Mouse (Mus musculus): Measurements from ENCODE around the gene Pax6.

Gene Pax6

GRCm38 (mm10) chr2:105668271-105669270, at the start of gene Pax6:
TSS of gene Pax6 (plus strand) at chr2:105668900.
- no peak for DNase-seq

GRCm38 (mm10) chr2:105648933-105649332, 19.8 kb upstream of the Pax6 start:
- no peak for DNase-seq

GRCm38 (mm10) chr2:105656456-105656855, 12.2 kb upstream of the Pax6 start:
- DNase-seq, result no peak

- no peak for DNase-seq
Observed at GRCm38 (mm10) chr2:105659350-105659749, 9.3 kb upstream of the Pax6 start.

GRCm38 (mm10) chr2:105659926-105660873, 8.5 kb upstream of the Pax6 start:
- no peak for DNase-seq

GRCm38 (mm10) chr2:105660874-105661622, 7.7 kb upstream of the Pax6 start:
- no peak for DNase-seq

- no peak for DNase-seq
Observed at GRCm38 (mm10) chr2:105661623-105662066, 7.1 kb upstream of the Pax6 start.

GRCm38 (mm10) chr2:105662121-105662520, 6.6 kb upstream of the Pax6 start:
- no peak for DNase-seq

- DNase-seq, result no peak
Observed at GRCm38 (mm10) chr2:105662606-105663005, 6.1 kb upstream of the Pax6 start.

GRCm38 (mm10) chr2:105663101-105663511, 5.6 kb upstream of the Pax6 start:
- DNase-seq, result no peak

GRCm38 (mm10) chr2:105664996-105665395, 3.7 kb upstream of the Pax6 start:
- no peak for DNase-seq

- no peak for DNase-seq
Observed at GRCm38 (mm10) chr2:105665491-105666250, 3.0 kb upstream of the Pax6 start.

- no peak for DNase-seq
Observed at GRCm38 (mm10) chr2:105666331-105666730, 2.4 kb upstream of the Pax6 start.

- no peak for DNase-seq
Observed at GRCm38 (mm10) chr2:105666763-105667625, 1.7 kb upstream of the Pax6 start.

- DNase-seq, result no peak
Observed at GRCm38 (mm10) chr2:105667626-105667950, 1.1 kb upstream of the Pax6 start.

- no peak for DNase-seq
Observed at GRCm38 (mm10) chr2:105669371-105669861, 716 bp downstream of the Pax6 start.

GRCm38 (mm10) chr2:105669881-105670730, 1.4 kb downstream of the Pax6 start:
- no peak for DNase-seq

GRCm38 (mm10) chr2:105670731-105671095, 2.0 kb downstream of the Pax6 start:
- DNase-seq, result no peak

GRCm38 (mm10) chr2:105671116-105671797, 2.6 kb downstream of the Pax6 start:
- DNase-seq, result no peak

Measured in right cerebral cortex, postnatal 4 days (tissue).